Mouse (Mus musculus): Measurements from ENCODE around the gene Col5a3. TPM values are rescaled to one million over a fixed set of nuclear protein-coding genes. Genes with fewer than 3 reads are reported as not detected.

Col5a3 gene
- polyA plus RNA-seq, 1 experiment from 2014 or later, result 0.15 TPM

GRCm38 (mm10) chr9:20745129-20745966 lies 69.5 kb downstream of the Col5a3 start:
- H3K4me2 ChIP-seq, result peak overlapping the region; percentile 77
- WGBS, result 16% methylated on average over 17 of the region's 17 CpGs
- peaks cover 88% of the 10 kb centered on the region for H3K27me3 ChIP-seq (replicated peaks)
- H3K27ac ChIP-seq (replicated peaks), result no peak overlapping the region
- no peak for ATAC-seq (ENCODE audit: extremely low read depth, insufficient number of reproducible peaks, low FRiP score, low TSS enrichment)
- H3K9ac ChIP-seq, result peak overlapping the region; percentile 64; the same call in 1 of the 2 replicates
- peaks cover 12% of the 10 kb centered on the region for H3K4me1 ChIP-seq
- peak overlapping the region; percentile 52 for H3K4me3 ChIP-seq
- H3K9me3 ChIP-seq, result no peaks in the 10 kb centered on the region
- no peaks in the 10 kb centered on the region for H3K36me3 ChIP-seq

- peaks cover 12% of the 10 kb centered on the region for H3K4me1 ChIP-seq
- no peak overlapping the region for H3K4me2 ChIP-seq
- peaks cover 94% of the 10 kb centered on the region for H3K27me3 ChIP-seq (replicated peaks)
- ATAC-seq (ENCODE audit: extremely low read depth, insufficient number of reproducible peaks, low FRiP score, low TSS enrichment), result no peak
- no peaks in the 10 kb centered on the region for H3K9me3 ChIP-seq
- H3K9ac ChIP-seq, result no peak overlapping the region
- WGBS, result 12% methylated on average over 22 of the region's 22 CpGs
- no peak overlapping the region for H3K27ac ChIP-seq (replicated peaks)
- no peaks in the 10 kb centered on the region for H3K36me3 ChIP-seq
- no peak overlapping the region for H3K4me3 ChIP-seq
Measured at GRCm38 (mm10) chr9:20743946-20744738, 70.7 kb downstream of the Col5a3 start.

- Histone ChIP-seq H3K9ac (no peak overlapping the region), H3K36me3 (no peaks in the 10 kb centered on the region), H3K9me3 (no peaks in the 10 kb centered on the region), H3K27me3 (replicated peaks) (peaks cover 62% of the 10 kb centered on the region), H3K27ac (replicated peaks) (no peak overlapping the region), H3K4me1 (peaks cover 4% of the 10 kb centered on the region), H3K4me2 (peak overlapping the region; percentile 53), H3K4me3 (peak overlapping the region; percentile 17; the same call in 1 of the 2 replicates)
- WGBS, result 1% methylated on average over 12 of the region's 12 CpGs
- peak; percentile 51 for ATAC-seq (ENCODE audit: extremely low read depth, insufficient number of reproducible peaks, low FRiP score, low TSS enrichment)
Measured at GRCm38 (mm10) chr9:20740407-20740806, 74.5 kb downstream of the Col5a3 start.

- no peak overlapping the region for H3K4me3 ChIP-seq
- no peak overlapping the region for H3K4me2 ChIP-seq
- no peaks in the 10 kb centered on the region for H3K9me3 ChIP-seq
- ATAC-seq (ENCODE audit: extremely low read depth, insufficient number of reproducible peaks, low FRiP score, low TSS enrichment), result no peak
- WGBS, result 38% methylated on average over 8 of the region's 8 CpGs
- no peaks in the 10 kb centered on the region for H3K36me3 ChIP-seq
- H3K9ac ChIP-seq, result no peak overlapping the region
- peaks cover 8% of the 10 kb centered on the region for H3K4me1 ChIP-seq
- no peak overlapping the region for H3K27ac ChIP-seq (replicated peaks)
- peaks cover 50% of the 10 kb centered on the region for H3K27me3 ChIP-seq (replicated peaks)
Measured at GRCm38 (mm10) chr9:20738251-20738999, 76.4 kb downstream of the Col5a3 start.

- no peaks in the 10 kb centered on the region for H3K36me3 ChIP-seq
- H3K4me3 ChIP-seq, result no peak overlapping the region
- 83% methylated on average over 2 of the region's 2 CpGs for WGBS
- no peak for ATAC-seq (ENCODE audit: extremely low read depth, insufficient number of reproducible peaks, low FRiP score, low TSS enrichment)
- no peak overlapping the region for H3K4me2 ChIP-seq
- H3K27me3 ChIP-seq (replicated peaks), result peaks cover 48% of the 10 kb centered on the region
- no peaks in the 10 kb centered on the region for H3K9me3 ChIP-seq
- no peak overlapping the region for H3K27ac ChIP-seq (replicated peaks)
- H3K9ac ChIP-seq, result no peak overlapping the region
- peaks cover 8% of the 10 kb centered on the region for H3K4me1 ChIP-seq
Measured at GRCm38 (mm10) chr9:20737227-20737626, 77.6 kb downstream of the Col5a3 start.

GRCm38 (mm10) chr9:20734692-20735091 lies 80.2 kb downstream of the Col5a3 start:
- ATAC-seq (ENCODE audit: extremely low read depth, insufficient number of reproducible peaks, low FRiP score, low TSS enrichment), result no peak
- H3K27me3 ChIP-seq (replicated peaks), result peaks cover 52% of the 10 kb centered on the region
- no peak overlapping the region for H3K27ac ChIP-seq (replicated peaks)
- H3K9me3 ChIP-seq, result no peaks in the 10 kb centered on the region
- no peaks in the 10 kb centered on the region for H3K36me3 ChIP-seq
- H3K4me3 ChIP-seq, result no peak overlapping the region
- no peak overlapping the region for H3K9ac ChIP-seq
- no peak overlapping the region for H3K4me2 ChIP-seq
- 48% methylated on average over 3 of the region's 3 CpGs for WGBS
- H3K4me1 ChIP-seq, result 0 out of 2 replicates have a peak, but pooled peaks cover 4% of the 10 kb centered on the region

- peaks cover 15% of the 10 kb centered on the region for H3K4me1 ChIP-seq
- no peak overlapping the region for H3K4me3 ChIP-seq
- H3K36me3 ChIP-seq, result no peaks in the 10 kb centered on the region
- ATAC-seq (ENCODE audit: extremely low read depth, insufficient number of reproducible peaks, low FRiP score, low TSS enrichment), result no peak
- WGBS, result 55% methylated on average over 4 of the region's 4 CpGs
- H3K9me3 ChIP-seq, result no peaks in the 10 kb centered on the region
- no peak overlapping the region for H3K4me2 ChIP-seq
- H3K27me3 ChIP-seq (replicated peaks), result peaks cover 71% of the 10 kb centered on the region
- H3K9ac ChIP-seq, result no peak overlapping the region
- H3K27ac ChIP-seq (replicated peaks), result no peak overlapping the region
Measured at GRCm38 (mm10) chr9:20731797-20732196, 83.1 kb downstream of the Col5a3 start.

GRCm38 (mm10) chr9:20729451-20729850 lies 85.4 kb downstream of the Col5a3 start:
- Histone ChIP-seq H3K36me3 (no peaks in the 10 kb centered on the region), H3K4me2 (no peak overlapping the region), H3K9me3 (no peaks in the 10 kb centered on the region), H3K27ac (replicated peaks) (no peak overlapping the region), H3K9ac (no peak overlapping the region), H3K4me1 (peaks cover 20% of the 10 kb centered on the region), H3K27me3 (replicated peaks) (peaks cover 91% of the 10 kb centered on the region), H3K4me3 (no peak overlapping the region)
- WGBS, result 40% methylated on average over 6 of the region's 6 CpGs
- no peak for ATAC-seq (ENCODE audit: extremely low read depth, insufficient number of reproducible peaks, low FRiP score, low TSS enrichment)

GRCm38 (mm10) chr9:20727601-20728113 lies 87.2 kb downstream of the Col5a3 start:
- H3K4me1 ChIP-seq, result peaks cover 20% of the 10 kb centered on the region
- no peak overlapping the region for H3K27ac ChIP-seq (replicated peaks)
- under 1% methylated on average over 43 of the region's 46 CpGs for WGBS

GRCm38 (mm10) chr9:20726859-20727600 lies 87.8 kb downstream of the Col5a3 start:
- peaks cover 94% of the 10 kb centered on the region for H3K27me3 ChIP-seq (replicated peaks)
- peak overlapping the region; percentile 75 for H3K9ac ChIP-seq
- no peaks in the 10 kb centered on the region for H3K9me3 ChIP-seq
- peak; percentile 34; the same call in 1 of the 2 replicates for ATAC-seq (ENCODE audit: extremely low read depth, insufficient number of reproducible peaks, low FRiP score, low TSS enrichment)
- no peaks in the 10 kb centered on the region for H3K36me3 ChIP-seq
- H3K4me2 ChIP-seq, result peak overlapping the region; percentile 97
- H3K27ac ChIP-seq (replicated peaks), result no peak overlapping the region
- peaks cover 20% of the 10 kb centered on the region for H3K4me1 ChIP-seq
- 0% methylated on average over 49 of the region's 54 CpGs for WGBS
- peak overlapping the region; percentile 59 for H3K4me3 ChIP-seq

More at GRCm38 (mm10) chr9:20727601-20728113, 87.2 kb downstream of the Col5a3 start:
- peak overlapping the region; percentile 59 for H3K4me3 ChIP-seq
- H3K9me3 ChIP-seq, result no peaks in the 10 kb centered on the region
- peaks cover 97% of the 10 kb centered on the region for H3K27me3 ChIP-seq (replicated peaks)
- H3K36me3 ChIP-seq, result no peaks in the 10 kb centered on the region
- no peak; the same call in 1 of the 2 replicates for ATAC-seq (ENCODE audit: extremely low read depth, insufficient number of reproducible peaks, low FRiP score, low TSS enrichment)
- H3K4me2 ChIP-seq, result peak overlapping the region; percentile 97
- H3K9ac ChIP-seq, result peak overlapping the region; percentile 75

Measured in heart, embryonic 13.5 days (tissue).